Mouse (Mus musculus) liver, postnatal 0 days (tissue): Measurements from ENCODE around the gene Ntm. TPM values are rescaled to one million over a fixed set of nuclear protein-coding genes. Genes with fewer than 3 reads are reported as not detected.

ENCODE experiments used
- ATAC-seq: fragments of 200-750 bp; cut with Nextera tagmentation; 2 replicates; pipeline ENCODE4 v1.8.0; 2017; ENCODE audit warnings: mild to moderate bottlenecking, moderate library complexity
- DNase-seq: peaks from one replicate; pipeline ENCODE4 v3.0.0-alpha.2; 2016
- H3K27ac ChIP-seq: fragments of 300-500 bp; sonication (generic); 2 replicates; pipeline ENCODE4 v1.5.1; 2014; ENCODE audit warnings: antibody characterized with exemption, moderate library complexity, mild to moderate bottlenecking, low read depth
- H3K27me3 ChIP-seq: fragments of 300-500 bp; sonication (generic); 2 replicates; pipeline ENCODE4 v1.6.1; 2014; ENCODE audit warnings: low read length, control low read depth, mixed read lengths; ENCODE audit not compliant: insufficient read depth
- H3K36me3 ChIP-seq: fragments of 300-500 bp; sonication (generic); replicated peaks from 2 replicates; pipeline ENCODE4 v1.6.1; 2014; ENCODE audit warnings: mild to moderate bottlenecking, control low read depth, low read length, moderate library complexity, mixed read lengths; ENCODE audit not compliant: insufficient read depth
- H3K4me1 ChIP-seq: fragments of 300-500 bp; sonication (generic); 2 replicates; pipeline ENCODE4 v1.6.1; 2014; ENCODE audit warnings: antibody characterized with exemption, mild to moderate bottlenecking, control low read depth; ENCODE audit not compliant: insufficient read depth
- H3K4me2 ChIP-seq: fragments of 300-500 bp; sonication (generic); 2 replicates; pipeline ENCODE4 v1.6.1; 2014; ENCODE audit warnings: low read depth, mild to moderate bottlenecking, low read length, moderate library complexity, mixed read lengths
- H3K4me3 ChIP-seq: fragments of 300-500 bp; sonication (generic); 2 replicates; pipeline ENCODE4 v1.5.1; 2014; ENCODE audit warnings: low read depth, low read length
- H3K9ac ChIP-seq: fragments of 300-500 bp; sonication (generic); replicated peaks from 2 replicates; pipeline ENCODE4 v1.6.1; 2014; ENCODE audit warnings: mild to moderate bottlenecking, moderate library complexity
- H3K9me3 ChIP-seq: fragments of 300-500 bp; sonication (generic); 2 replicates; pipeline ENCODE4 v1.6.1; 2016; ENCODE audit warnings: mild to moderate bottlenecking, control low read depth, low read length, mixed read lengths
- CTCF ChIP-seq: sonication (generic); IDR thresholded peaks from 2 replicates; pipeline ENCODE4 v1.5.1; 2016; ENCODE audit warnings: antibody characterized with exemption, low read depth
- EP300 ChIP-seq: IDR thresholded peaks from 2 replicates; pipeline ENCODE4 v1.6.1; 2016; ENCODE audit warnings: antibody characterized with exemption, low read depth, mild to moderate bottlenecking
- WGBS: fragments of 180-500 bp; shearing (Covaris S2); extraction: QIAGEN DNeasy Blood & Tissue Kit; methylation state at CpG from one replicate; pipeline ENCODE4 v1.1.7; 2014; ENCODE audit not compliant: insufficient replicate concordance; 5-methylcytosine and 5-hydroxymethylcytosine counted together
- polyA plus RNA-seq: library from polyadenylated mRNA; unstranded; fragments of >200 nt; fragmentation: Nextera tagmentation; extraction: Ambion mirVana; gene quantifications from 2 replicates; pipeline ENCODE4 v1.2.1, GENCODE M21; 2015

The Ntm gene
- polyA plus RNA-seq, 1 experiment from 2014 or later: 1.00 TPM

DNA sequence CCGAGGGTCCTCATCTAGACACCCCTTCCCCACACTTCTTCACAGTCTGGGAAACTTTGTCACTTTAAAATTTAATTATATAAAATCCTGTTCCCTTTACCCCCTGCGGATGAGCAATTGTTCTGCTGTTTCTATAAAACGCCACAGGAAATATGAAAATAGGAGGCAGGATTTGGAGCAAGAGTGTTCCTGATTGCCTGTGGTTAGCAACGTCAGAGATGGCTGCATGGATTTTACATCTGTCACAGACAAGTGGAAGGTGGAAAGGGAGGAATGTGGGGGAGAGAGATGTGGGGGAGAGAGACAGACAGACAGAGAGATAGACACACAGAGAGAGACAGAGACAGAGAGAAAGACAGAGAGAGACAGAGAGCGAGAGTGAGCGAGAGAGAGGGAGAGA is 528.3 kb downstream of the Ntm start:
- H3K9ac ChIP-seq: no peak overlapping the region
- H3K4me1 ChIP-seq: no peaks in the 10 kb centered on the region
- H3K4me3 ChIP-seq: no peak overlapping the region
- TF ChIP-seq CTCF: no peak
- TF ChIP-seq EP300: no peak
- 43% methylated on average over 6 of the region's 6 CpGs for WGBS
- no peaks in the 10 kb centered on the region for H3K27me3 ChIP-seq
- DNase-seq (no peak), ATAC-seq (no peak)
- H3K36me3 ChIP-seq: no peaks in the 10 kb centered on the region
- H3K27ac ChIP-seq: no peak overlapping the region
- no peak overlapping the region for H3K4me2 ChIP-seq
- no peaks in the 10 kb centered on the region for H3K9me3 ChIP-seq

DNA sequence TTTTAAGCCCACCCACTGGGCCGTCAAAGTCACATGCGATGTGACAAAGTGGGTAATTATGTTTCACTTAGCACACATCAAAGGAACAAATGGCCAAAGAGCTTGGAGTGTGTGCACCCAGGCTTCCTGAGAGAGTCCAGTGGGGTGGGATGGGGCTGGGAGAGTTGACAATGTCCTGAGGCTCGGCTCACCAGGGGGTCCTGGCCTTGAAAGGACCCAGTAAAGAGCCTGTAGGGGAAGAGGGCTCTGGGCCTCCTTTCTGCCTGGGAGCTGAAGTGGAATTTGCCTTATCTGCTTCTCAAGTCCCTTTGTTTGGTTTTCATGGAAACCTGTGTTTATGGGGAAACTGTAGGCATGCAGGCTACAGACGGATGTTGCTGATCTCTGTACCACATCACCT is 529.0 kb downstream of the Ntm start:
- H3K27me3 ChIP-seq: no peaks in the 10 kb centered on the region
- no peaks in the 10 kb centered on the region for H3K36me3 ChIP-seq
- H3K9ac ChIP-seq: no peak overlapping the region
- no peak for ATAC-seq
- H3K27ac ChIP-seq: no peak overlapping the region
- no peak for DNase-seq
- H3K9me3 ChIP-seq: no peaks in the 10 kb centered on the region
- WGBS: 18% methylated on average over 4 of the region's 4 CpGs
- no peak overlapping the region for H3K4me2 ChIP-seq
- no peaks in the 10 kb centered on the region for H3K4me1 ChIP-seq
- no peak for TF ChIP-seq CTCF
- TF ChIP-seq EP300: no peak
- H3K4me3 ChIP-seq: no peak overlapping the region

DNA sequence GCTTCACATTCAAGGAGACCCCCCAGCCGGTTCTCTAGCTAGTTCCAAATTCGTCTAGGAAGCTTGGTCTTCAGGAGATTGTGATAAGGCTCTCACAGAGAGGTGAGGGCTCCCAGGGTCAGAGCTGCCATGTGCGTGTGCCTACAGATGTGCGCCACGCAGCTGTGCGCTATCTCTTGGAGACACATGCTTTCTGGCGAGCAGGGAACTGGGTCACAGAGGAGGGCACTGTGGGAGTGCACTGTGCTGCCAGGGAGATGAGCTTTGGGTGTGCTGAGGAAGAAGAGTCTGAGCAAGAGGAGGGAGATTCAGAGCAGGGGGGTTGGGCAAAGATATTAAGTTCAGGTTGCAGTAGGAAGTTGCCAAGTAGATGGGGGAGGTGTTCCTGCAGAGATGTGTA is 529.8 kb downstream of the Ntm start:
- H3K4me1 ChIP-seq: no peaks in the 10 kb centered on the region
- H3K9ac ChIP-seq: no peak overlapping the region
- 44% methylated on average over 7 of the region's 7 CpGs for WGBS
- no peaks in the 10 kb centered on the region for H3K9me3 ChIP-seq
- no peaks in the 10 kb centered on the region for H3K36me3 ChIP-seq
- no peaks in the 10 kb centered on the region for H3K27me3 ChIP-seq
- ATAC-seq (no peak), DNase-seq (no peak)
- TF ChIP-seq CTCF: no peak
- no peak for TF ChIP-seq EP300
- H3K4me3 ChIP-seq: no peak overlapping the region
- H3K4me2 ChIP-seq: no peak overlapping the region
- no peak overlapping the region for H3K27ac ChIP-seq

DNA sequence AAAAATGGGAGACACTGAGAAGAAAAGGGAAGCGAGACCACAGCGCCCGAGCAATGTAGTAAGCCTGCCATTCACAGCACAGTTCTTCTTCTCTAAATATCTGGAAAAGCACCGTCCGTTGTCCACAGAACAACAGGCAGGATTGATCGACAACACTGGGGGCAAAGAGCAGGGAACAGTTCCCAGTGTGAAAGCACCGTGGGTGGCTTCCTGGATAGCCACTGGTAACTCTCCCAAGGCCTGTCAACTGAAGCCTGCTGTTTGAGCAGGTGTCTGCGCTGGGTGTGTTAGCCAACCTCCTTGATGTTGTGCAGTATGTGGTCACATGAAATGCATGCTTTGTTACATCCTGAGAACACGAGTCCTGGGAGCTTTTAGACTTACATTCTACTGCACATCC is 531.4 kb downstream of the Ntm start:
- 70% methylated on average over 9 of the region's 9 CpGs for WGBS
- H3K27ac ChIP-seq: no peak overlapping the region
- peak; percentile 74 for ATAC-seq
- H3K4me2 ChIP-seq: no peak overlapping the region
- H3K36me3 ChIP-seq: no peaks in the 10 kb centered on the region
- H3K4me3 ChIP-seq: no peak overlapping the region
- no peaks in the 10 kb centered on the region for H3K9me3 ChIP-seq
- no peaks in the 10 kb centered on the region for H3K27me3 ChIP-seq
- DNase-seq: peak; percentile 16
- H3K4me1 ChIP-seq: no peaks in the 10 kb centered on the region
- no peak overlapping the region for H3K9ac ChIP-seq
- TF ChIP-seq EP300: no peak
- TF ChIP-seq CTCF: no peak

DNA sequence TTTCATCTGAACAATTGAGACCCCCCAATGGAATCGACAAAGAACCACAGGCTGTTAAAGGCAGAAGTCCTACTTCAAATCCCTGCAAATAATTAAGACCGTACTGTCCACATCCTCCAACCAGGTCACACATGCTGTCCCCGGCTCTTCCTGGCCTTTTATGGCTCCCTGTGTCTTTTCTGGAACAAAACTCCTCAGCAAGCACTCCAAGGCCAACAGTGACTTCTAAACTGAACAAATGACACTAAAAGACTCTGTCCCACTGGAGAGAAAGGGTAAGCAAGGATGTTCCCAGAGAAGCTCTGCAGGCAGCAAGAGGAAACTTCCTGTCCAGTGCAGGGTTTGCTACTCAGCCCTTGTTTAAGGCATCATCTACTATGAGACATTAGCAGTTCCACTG is 532.8 kb downstream of the Ntm start:
- 67% methylated on average over 3 of the region's 3 CpGs for WGBS
- Histone ChIP-seq H3K4me2 (no peak overlapping the region), H3K27ac (no peak overlapping the region), H3K36me3 (no peaks in the 10 kb centered on the region), H3K4me3 (no peak overlapping the region), H3K4me1 (no peaks in the 10 kb centered on the region), H3K27me3 (no peaks in the 10 kb centered on the region), H3K9ac (no peak overlapping the region), H3K9me3 (no peaks in the 10 kb centered on the region)
- no peak for ATAC-seq
- no peak for DNase-seq
- no peak for TF ChIP-seq CTCF
- no peak for TF ChIP-seq EP300

DNA sequence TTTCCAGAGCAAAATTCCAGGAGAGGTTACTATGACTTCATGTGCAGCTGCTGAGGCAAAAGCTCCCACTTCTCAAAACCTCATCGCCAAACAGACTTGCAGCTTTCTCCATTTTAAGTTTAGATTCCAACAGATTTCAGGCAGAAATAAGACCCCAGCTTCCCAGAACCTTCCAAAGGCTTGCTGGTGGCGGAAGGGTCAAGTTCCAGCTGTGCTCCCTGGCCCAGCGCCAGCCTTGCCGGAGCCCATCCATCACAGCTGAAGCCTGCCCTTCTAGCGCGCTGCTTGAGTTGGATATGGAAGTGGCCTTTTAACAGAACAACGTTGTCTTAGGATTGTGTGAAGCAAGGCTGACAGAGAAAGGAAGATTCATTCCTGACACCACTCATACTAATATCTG is 534.6 kb downstream of the Ntm start:
- Histone ChIP-seq H3K36me3 (no peaks in the 10 kb centered on the region), H3K4me3 (no peak overlapping the region), H3K4me1 (no peaks in the 10 kb centered on the region), H3K4me2 (no peak overlapping the region), H3K9ac (no peak overlapping the region), H3K9me3 (no peaks in the 10 kb centered on the region), H3K27me3 (no peaks in the 10 kb centered on the region), H3K27ac (no peak overlapping the region)
- ATAC-seq (no peak), DNase-seq (no peak)
- TF ChIP-seq CTCF (no peak), EP300 (no peak)
- 39% methylated on average over 7 of the region's 7 CpGs for WGBS

DNA sequence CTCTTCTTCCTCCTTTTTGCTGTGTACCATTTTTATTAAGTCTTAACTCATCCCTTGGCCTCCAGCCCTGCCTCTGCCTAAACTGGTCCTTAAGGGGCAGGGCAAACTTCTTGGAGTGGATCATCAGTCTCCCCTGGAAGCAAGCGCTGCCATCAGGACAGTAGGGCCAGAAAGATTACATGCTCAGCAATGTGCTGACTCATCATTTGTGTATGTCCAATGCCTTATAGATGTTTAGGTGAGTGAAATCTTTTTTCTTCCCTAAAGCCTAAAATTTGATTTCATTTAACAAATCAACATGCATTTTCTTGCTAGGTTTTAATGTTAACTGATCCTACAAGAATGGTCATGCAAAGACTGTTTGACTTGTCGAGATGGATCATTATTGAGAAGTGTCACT is 536.7 kb downstream of the Ntm start:
- H3K9me3 ChIP-seq: no peaks in the 10 kb centered on the region
- 80% methylated on average over 2 of the region's 2 CpGs for WGBS
- no peak overlapping the region for H3K27ac ChIP-seq
- no peak overlapping the region for H3K4me3 ChIP-seq
- H3K27me3 ChIP-seq: no peaks in the 10 kb centered on the region
- no peak for DNase-seq
- H3K36me3 ChIP-seq: no peaks in the 10 kb centered on the region
- H3K4me1 ChIP-seq: no peaks in the 10 kb centered on the region
- no peak for ATAC-seq
- TF ChIP-seq CTCF (no peak), EP300 (no peak)
- no peak overlapping the region for H3K9ac ChIP-seq
- H3K4me2 ChIP-seq: no peak overlapping the region
